Mouse (Mus musculus) forebrain, embryonic 10.5 days (tissue): Measurements from ENCODE around the gene Nkap. TPM values are rescaled to one million over a fixed set of nuclear protein-coding genes. Genes with fewer than 3 reads are reported as not detected.
A peak's percentile ranks its signal among the peaks of the same experiment; 100 is the strongest.
"Not testable (repeated sequence)": the region's sequence is repeated elsewhere in the genome, so short reads cannot be mapped to it uniquely, and the experiment has no call there.

ENCODE experiments used
- DNase-seq: peaks from one replicate; pipeline ENCODE4 v3.0.0-alpha.2; 2017; ENCODE audit warnings: low spot score; ENCODE audit errors: extremely low spot score
- H3K27ac ChIP-seq: fragments of 300-500 bp; sonication (generic); 2 replicates; pipeline ENCODE4 v1.5.1; 2016; ENCODE audit warnings: mild to moderate bottlenecking
- H3K27me3 ChIP-seq: fragments of 300-500 bp; sonication (generic); 2 replicates; pipeline ENCODE4 v1.6.1; 2016; ENCODE audit warnings: mild to moderate bottlenecking; ENCODE audit not compliant: poor library complexity, severe bottlenecking
- H3K36me3 ChIP-seq: fragments of 300-500 bp; sonication (generic); replicated peaks from 2 replicates; pipeline ENCODE4 v1.6.1; 2016; ENCODE audit warnings: mild to moderate bottlenecking, moderate library complexity
- H3K4me1 ChIP-seq: fragments of 300-500 bp; sonication (generic); 2 replicates; pipeline ENCODE4 v1.6.1; 2016
- H3K4me3 ChIP-seq: fragments of 300-500 bp; sonication (generic); 2 replicates; pipeline ENCODE4 v1.5.1; 2016; ENCODE audit warnings: mild to moderate bottlenecking, moderate library complexity
- H3K9me3 ChIP-seq: fragments of 300-500 bp; sonication (generic); 2 replicates; pipeline ENCODE4 v1.6.1; 2016; ENCODE audit warnings: mild to moderate bottlenecking, moderate library complexity
- WGBS: fragments of 180-500 bp; shearing (Covaris S2); methylation state at CpG from one replicate; pipeline ENCODE4 v1.1.7; 2016; 5-methylcytosine and 5-hydroxymethylcytosine counted together
- polyA plus RNA-seq: library from polyadenylated mRNA; unstranded; fragments of >200 nt; fragmentation: Nextera tagmentation; extraction: Ambion mirVana; gene quantifications from 2 replicates; pipeline ENCODE4 v1.2.1, GENCODE M21; 2016

The Nkap gene
- polyA plus RNA-seq, 1 experiment from 2014 or later = 19.6 TPM

- not testable (repeated sequence) for H3K27ac ChIP-seq, DNase-seq, H3K27me3 ChIP-seq, H3K36me3 ChIP-seq, H3K4me3 ChIP-seq, H3K4me1 ChIP-seq, H3K9me3 ChIP-seq
- WGBS = 69% methylated on average over 8 of the region's 8 CpGs
Measured at GRCm38 (mm10) chrX:37184401-37184800, 57.8 kb downstream of the Nkap start.

GRCm38 (mm10) chrX:37190755-37191104, 64.1 kb downstream of the Nkap start:
- DNase-seq = no peak
- no peaks in the 10 kb centered on the region for H3K27me3 ChIP-seq
- no peaks in the 10 kb centered on the region for H3K4me1 ChIP-seq
- WGBS = 9% methylated on average over 20 of the region's 20 CpGs
- no peaks in the 10 kb centered on the region for H3K36me3 ChIP-seq
- no peaks in the 10 kb centered on the region for H3K9me3 ChIP-seq
- peak overlapping the region; percentile 62 for H3K4me3 ChIP-seq
- peak overlapping the region; percentile 83 for H3K27ac ChIP-seq

GRCm38 (mm10) chrX:37191105-37191743, 64.6 kb downstream of the Nkap start, which contains the start of the genes Ndufa1 and Rnf113a1:
Gene Ndufa1 (minus strand): TSS chrX:37191163.
Gene Rnf113a1 (plus strand): TSS chrX:37191245.
- Histone ChIP-seq H3K27ac (peak within 1 kb of the TSS; percentile 83), H3K9me3 (no peaks in the 10 kb centered on the region), H3K4me1 (no peaks in the 10 kb centered on the region), H3K27me3 (no peaks in the 10 kb centered on the region), H3K4me3 (peak within 1 kb of the TSS; percentile 62), H3K36me3 (no peaks in the 10 kb centered on the region)
- WGBS = 16% methylated on average over 63 of the region's 63 CpGs
- peak; percentile 79 for DNase-seq

GRCm38 (mm10) chrX:37191744-37192379, 65.3 kb downstream of the Nkap start:
- no peaks in the 10 kb centered on the region for H3K4me1 ChIP-seq
- peak overlapping the region; percentile 62 for H3K4me3 ChIP-seq
- H3K9me3 ChIP-seq = no peaks in the 10 kb centered on the region
- DNase-seq = no peak
- 34% methylated on average over 28 of the region's 28 CpGs for WGBS
- H3K36me3 ChIP-seq = no peaks in the 10 kb centered on the region
- peak overlapping the region; percentile 83 for H3K27ac ChIP-seq
- H3K27me3 ChIP-seq = no peaks in the 10 kb centered on the region

DNA sequence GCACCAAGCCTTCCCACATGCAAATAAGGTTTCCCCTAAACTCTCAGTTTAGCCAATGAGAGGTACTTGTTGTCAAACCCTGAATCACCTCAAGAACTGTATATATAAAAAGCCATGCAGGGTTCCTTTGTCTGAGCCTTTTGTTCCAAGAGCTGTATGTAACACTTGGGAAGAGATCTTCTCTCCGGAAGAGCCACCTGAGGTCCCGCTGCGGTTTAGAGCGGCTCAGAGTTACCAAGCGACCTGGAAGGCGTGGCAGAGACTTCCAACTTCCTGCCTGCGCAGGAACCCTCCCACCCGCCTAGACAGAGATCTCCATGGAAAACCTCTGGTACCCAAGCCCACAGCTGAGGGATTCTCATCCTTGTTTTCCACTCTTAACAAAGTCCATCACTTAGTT, 72.1 kb downstream of the Nkap start:
- Histone ChIP-seq H3K27ac (no peak overlapping the region), H3K36me3 (no peaks in the 10 kb centered on the region), H3K4me3 (no peak overlapping the region), H3K27me3 (no peaks in the 10 kb centered on the region), H3K9me3 (no peaks in the 10 kb centered on the region), H3K4me1 (no peaks in the 10 kb centered on the region)
- DNase-seq = no peak
- 63% methylated on average over 8 of the region's 8 CpGs for whole genome bisulfite sequencing

Other genes starting within 250 kb of the Nkap start
- 2.4 and 2.6 TPM in 2 replicates for gene Nkrf, start 223.9 kb upstream of the Nkap start, polyA plus RNA-seq
- gene Sept6, start 135.0 kb upstream of the Nkap start, polyA plus RNA-seq = 33.6 and 34.5 TPM in 2 replicates
- gene Sowahd, start 78.0 kb upstream of the Nkap start, polyA plus RNA-seq = not detected in 2 replicates
- 489 and 493 TPM in 2 replicates for gene Rpl39, start 41.4 kb upstream of the Nkap start, polyA plus RNA-seq
- gene Upf3b, start 16.5 kb upstream of the Nkap start, polyA plus RNA-seq = 23.7 and 23.9 TPM in 2 replicates
- gene Akap14, start 42.0 kb downstream of the Nkap start, polyA plus RNA-seq = 0.09 and 0.17 TPM in 2 replicates
- 376 and 385 TPM in 2 replicates for gene Ndufa1, start 64.4 kb downstream of the Nkap start, polyA plus RNA-seq
- gene Rnf113a1, start 64.5 kb downstream of the Nkap start, polyA plus RNA-seq = 11.2 and 12.9 TPM in 2 replicates
- not detected in 2 replicates for gene Gm9, start 84.2 kb downstream of the Nkap start, polyA plus RNA-seq
- gene Rhox1, start 95.5 kb downstream of the Nkap start, polyA plus RNA-seq = not detected in 2 replicates
- gene Rhox2a, start 118.2 kb downstream of the Nkap start, polyA plus RNA-seq = not detected in 2 replicates
- not detected in 2 replicates for gene Rhox3a, start 123.1 kb downstream of the Nkap start, polyA plus RNA-seq
- gene Rhox4a, start 138.5 kb downstream of the Nkap start, polyA plus RNA-seq = not detected in 2 replicates